Mouse (Mus musculus) intestine, embryonic 16.5 days (tissue): ENCODE measurements at regions not wholly inside any gene's neighbourhood (a gene's known extent, or its start where the extent isn't known, plus 50 kb on each side); places are given as distances from the start of the nearest gene placed in this dataset.

Experiments
- ATAC-seq: fragments of 200-750 bp; cut with Nextera tagmentation; 2 replicates; pipeline ENCODE4 v1.8.0; 2017; ENCODE audit warnings: moderate TSS enrichment, moderate library complexity
- H3K27ac ChIP-seq: fragments of 300-500 bp; sonication (generic); 2 replicates; pipeline ENCODE4 v1.5.1; 2014; ENCODE audit warnings: mild to moderate bottlenecking, low read length
- H3K27me3 ChIP-seq: fragments of 300-500 bp; sonication (generic); replicated peaks from 2 replicates; pipeline ENCODE4 v1.6.1; 2014; ENCODE audit warnings: low read length, control low read depth, mixed read lengths; ENCODE audit not compliant: control insufficient read depth, insufficient read depth
- H3K36me3 ChIP-seq: fragments of 300-500 bp; sonication (generic); 2 replicates; pipeline ENCODE4 v1.6.1; 2014; ENCODE audit warnings: low read length, control low read depth; ENCODE audit not compliant: control insufficient read depth, insufficient read depth
- H3K4me1 ChIP-seq: fragments of 300-500 bp; sonication (generic); 2 replicates; pipeline ENCODE4 v1.6.1; 2014; ENCODE audit warnings: low read length, control low read depth, mixed read lengths; ENCODE audit not compliant: control insufficient read depth, insufficient read depth
- H3K4me2 ChIP-seq: fragments of 300-500 bp; sonication (generic); 2 replicates; pipeline ENCODE4 v1.6.1; 2014; ENCODE audit warnings: low read depth, low read length, control low read depth
- H3K4me3 ChIP-seq: fragments of 300-500 bp; sonication (generic); 2 replicates; pipeline ENCODE4 v1.5.1; 2014; ENCODE audit warnings: mild to moderate bottlenecking, low read length
- H3K9ac ChIP-seq: fragments of 300-500 bp; sonication (generic); 2 replicates; pipeline ENCODE4 v1.6.1; 2014; ENCODE audit warnings: low read depth, low read length
- H3K9me3 ChIP-seq: fragments of 300-500 bp; sonication (generic); 2 replicates; pipeline ENCODE4 v1.6.1; 2016; ENCODE audit warnings: low read length, control low read depth; ENCODE audit not compliant: control insufficient read depth
- WGBS: fragments of 180-500 bp; shearing (Covaris S2); extraction: QIAGEN DNeasy Blood & Tissue Kit; methylation state at CpG from one replicate; pipeline ENCODE4 v1.1.7; 2014; 5-methylcytosine and 5-hydroxymethylcytosine counted together

DNA sequence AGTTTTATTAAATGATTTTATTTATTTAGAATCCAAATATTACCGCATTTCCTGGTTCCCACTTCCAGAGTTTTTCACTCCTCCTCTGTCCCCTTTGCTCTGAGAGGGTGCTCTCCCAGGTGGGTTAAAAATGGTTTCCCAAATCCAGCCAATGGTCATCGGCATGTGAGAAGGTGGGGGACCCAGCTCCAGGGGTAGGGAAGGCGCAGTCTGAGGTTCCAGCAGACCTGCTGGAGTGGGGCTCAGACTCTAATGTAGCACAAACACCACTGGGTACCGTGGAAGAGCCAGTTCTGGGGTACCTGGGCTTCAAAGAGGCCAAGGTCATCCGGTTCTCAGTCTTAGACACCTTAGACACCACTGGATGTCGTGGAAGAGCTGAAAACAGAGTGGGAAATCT is 875.6 kb downstream of the Fscb start:
- Histone ChIP-seq H3K27me3 (no peaks in the 10 kb centered on the region), H3K27ac (no peak overlapping the region)
- WGBS, result 91% methylated on average over 6 of the region's 6 CpGs

DNA sequence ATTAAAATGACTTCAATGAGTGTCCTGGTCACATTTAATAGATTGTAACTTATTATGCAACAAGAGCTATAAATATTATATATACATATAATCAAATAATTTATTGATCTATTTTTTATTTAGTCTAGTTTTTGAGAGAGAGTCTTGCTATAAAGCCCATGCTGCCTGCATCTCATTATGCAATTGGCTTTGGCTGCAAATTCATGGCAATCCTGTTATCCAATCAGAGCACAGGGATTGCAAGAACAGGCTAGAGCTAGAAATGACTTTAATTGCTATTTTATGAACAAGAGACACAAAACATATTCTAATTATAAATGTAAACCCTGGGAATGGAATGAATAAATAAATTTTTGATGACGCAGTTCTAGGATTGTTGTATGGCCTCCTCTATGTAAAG is 919.8 kb downstream of the Fscb start:
- no peaks in the 10 kb centered on the region for H3K36me3 ChIP-seq
- H3K4me3 ChIP-seq, result no peak overlapping the region
- no peaks in the 10 kb centered on the region for H3K4me1 ChIP-seq
- ATAC-seq, result no peak
- no peaks in the 10 kb centered on the region for H3K9me3 ChIP-seq
- H3K27ac ChIP-seq, result no peak overlapping the region
- WGBS, result 90% methylated on average over 1 of the region's 1 CpGs
- no peaks in the 10 kb centered on the region for H3K27me3 ChIP-seq
- H3K9ac ChIP-seq, result no peak overlapping the region
- H3K4me2 ChIP-seq, result no peak overlapping the region

More for the DNA sequence above, 875.6 kb downstream of the Fscb start:
- Histone ChIP-seq H3K36me3 (no peaks in the 10 kb centered on the region), H3K9ac (no peak overlapping the region), H3K9me3 (no peaks in the 10 kb centered on the region), H3K4me3 (no peak overlapping the region), H3K4me1 (no peaks in the 10 kb centered on the region), H3K4me2 (no peak overlapping the region)
- no peak for ATAC-seq

DNA sequence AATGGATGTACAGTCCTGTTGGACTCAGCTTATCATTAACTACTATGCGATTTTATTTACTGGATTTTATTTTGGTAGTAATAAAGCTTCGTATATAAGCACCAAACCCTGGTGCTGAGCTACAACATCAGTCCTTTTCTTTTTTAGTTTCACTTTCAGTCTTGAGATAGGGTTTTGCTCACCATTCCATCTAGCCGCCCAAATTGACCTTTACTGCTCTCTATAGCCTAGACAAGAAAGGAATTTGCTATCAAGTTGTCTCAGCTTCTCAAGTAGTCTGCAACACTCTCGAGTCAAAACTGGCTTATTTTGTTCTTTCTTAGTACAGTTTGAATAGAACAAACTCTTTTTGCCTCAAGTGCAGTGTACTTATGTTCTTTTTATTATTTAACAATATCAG is 921.7 kb downstream of the Fscb start:
- H3K4me1 ChIP-seq, result no peaks in the 10 kb centered on the region
- no peak overlapping the region for H3K4me3 ChIP-seq
- ATAC-seq, result no peak
- H3K36me3 ChIP-seq, result no peaks in the 10 kb centered on the region
- H3K9ac ChIP-seq, result no peak overlapping the region
- H3K27me3 ChIP-seq, result no peaks in the 10 kb centered on the region
- 0 out of 2 replicates have a peak overlapping the region, but pooled peaks have one; percentile 12 for H3K4me2 ChIP-seq
- 58% methylated on average over 4 of the region's 4 CpGs for WGBS
- H3K27ac ChIP-seq, result no peak overlapping the region
- H3K9me3 ChIP-seq, result no peaks in the 10 kb centered on the region

DNA sequence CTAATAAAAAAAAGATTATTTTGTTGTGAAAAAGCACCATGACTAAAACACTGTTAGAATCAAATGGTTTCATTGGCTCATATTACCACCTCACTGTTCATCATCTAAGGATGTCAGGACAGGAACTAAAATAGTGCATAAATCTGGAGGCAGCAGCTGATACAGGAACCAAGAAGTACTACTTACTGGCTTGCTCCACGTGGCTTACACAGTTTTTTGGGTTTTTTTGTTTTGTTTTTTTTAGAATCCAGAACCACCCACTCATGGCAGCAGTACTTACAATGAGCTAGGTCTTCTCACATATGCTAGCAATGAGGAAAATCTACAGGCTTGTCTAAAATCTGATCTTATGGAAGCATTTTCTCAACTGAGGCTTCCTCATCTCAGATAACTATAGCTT is 940.4 kb downstream of the Fscb start:
- Histone ChIP-seq H3K36me3 (no peaks in the 10 kb centered on the region), H3K4me3 (no peak overlapping the region), H3K27ac (no peak overlapping the region), H3K9ac (no peak overlapping the region), H3K27me3 (no peaks in the 10 kb centered on the region), H3K4me1 (no peaks in the 10 kb centered on the region), H3K9me3 (no peaks in the 10 kb centered on the region), H3K4me2 (no peak overlapping the region)
- WGBS, result 45% methylated on average over 1 of the region's 1 CpGs
- no peak for ATAC-seq

DNA sequence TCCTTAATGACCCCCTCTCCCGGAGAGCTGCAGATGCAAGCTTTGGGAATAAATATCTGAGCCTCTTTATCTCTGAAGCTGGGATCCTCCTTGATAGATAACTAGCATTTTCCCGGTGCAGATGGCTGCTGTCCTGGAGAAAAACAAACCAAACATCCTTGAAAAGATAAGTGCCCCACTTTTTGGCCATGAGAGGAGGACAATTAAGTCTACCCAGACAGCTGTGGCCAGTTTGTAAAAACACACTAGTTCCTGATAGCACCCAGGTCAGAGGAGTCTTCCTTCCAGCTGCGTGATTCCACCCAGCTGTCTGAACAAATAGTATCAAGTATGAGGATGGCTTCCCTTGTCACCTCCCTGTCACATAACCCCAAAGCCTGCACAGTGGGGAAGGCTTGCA is 970.7 kb downstream of the Fscb start:
- WGBS, result 27% methylated on average over 3 of the region's 3 CpGs
- ATAC-seq, result no peak

DNA sequence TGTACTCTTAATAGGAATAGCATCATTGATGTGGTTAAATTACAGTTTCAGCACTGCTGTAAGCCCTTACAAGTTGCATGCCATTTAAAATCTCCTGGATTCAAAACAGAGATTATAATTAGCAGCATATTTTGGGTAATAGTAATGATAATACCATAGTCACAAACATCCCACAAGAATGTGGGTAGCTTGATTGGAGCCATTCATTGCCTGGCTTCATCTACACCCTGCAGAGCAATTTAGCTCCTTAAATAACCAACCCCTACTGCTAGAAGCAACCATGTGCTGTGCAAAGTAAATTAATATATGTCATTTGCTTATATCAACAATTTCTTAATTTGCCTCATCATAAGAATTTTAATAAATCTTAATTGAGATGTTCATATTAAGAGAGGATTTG is 984.1 kb downstream of the Fscb start:
- Histone ChIP-seq H3K36me3 (no peaks in the 10 kb centered on the region), H3K27me3 (no peaks in the 10 kb centered on the region), H3K4me3 (no peak overlapping the region), H3K4me1 (no peaks in the 10 kb centered on the region), H3K4me2 (no peak overlapping the region), H3K9me3 (no peaks in the 10 kb centered on the region), H3K9ac (no peak overlapping the region), H3K27ac (no peak overlapping the region)
- no peak for ATAC-seq

More for the DNA sequence above, 970.7 kb downstream of the Fscb start:
- no peaks in the 10 kb centered on the region for H3K36me3 ChIP-seq
- no peaks in the 10 kb centered on the region for H3K4me1 ChIP-seq
- no peaks in the 10 kb centered on the region for H3K9me3 ChIP-seq
- no peak overlapping the region for H3K27ac ChIP-seq
- no peak overlapping the region for H3K9ac ChIP-seq
- H3K4me3 ChIP-seq, result no peak overlapping the region
- H3K4me2 ChIP-seq, result no peak overlapping the region
- no peaks in the 10 kb centered on the region for H3K27me3 ChIP-seq

DNA sequence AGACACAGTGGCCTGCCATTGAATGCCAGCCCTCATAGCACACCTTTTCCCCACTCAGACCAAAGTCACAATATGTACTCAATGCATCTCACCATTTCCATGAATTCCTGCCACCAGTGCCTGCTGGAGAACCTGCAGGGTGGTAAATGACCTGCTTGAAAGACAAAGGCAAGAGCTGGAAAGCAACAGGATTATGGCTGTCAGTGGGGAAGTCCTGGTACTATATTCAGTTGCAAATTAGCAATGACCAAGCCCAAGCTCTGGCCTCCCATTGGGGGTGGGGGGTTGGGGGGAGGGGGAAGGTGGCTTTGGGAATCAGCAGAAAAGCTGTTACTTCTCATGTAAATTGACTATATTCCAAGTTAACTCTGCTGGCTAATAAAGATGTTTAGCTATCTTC is 990.4 kb downstream of the Fscb start:
- no peak overlapping the region for H3K4me2 ChIP-seq
- no peaks in the 10 kb centered on the region for H3K27me3 ChIP-seq
- H3K36me3 ChIP-seq, result no peaks in the 10 kb centered on the region
- H3K9me3 ChIP-seq, result no peaks in the 10 kb centered on the region
- H3K4me3 ChIP-seq, result no peak overlapping the region
- no peak for ATAC-seq
- no peak overlapping the region for H3K27ac ChIP-seq
- no peak overlapping the region for H3K9ac ChIP-seq
- no peaks in the 10 kb centered on the region for H3K4me1 ChIP-seq

DNA sequence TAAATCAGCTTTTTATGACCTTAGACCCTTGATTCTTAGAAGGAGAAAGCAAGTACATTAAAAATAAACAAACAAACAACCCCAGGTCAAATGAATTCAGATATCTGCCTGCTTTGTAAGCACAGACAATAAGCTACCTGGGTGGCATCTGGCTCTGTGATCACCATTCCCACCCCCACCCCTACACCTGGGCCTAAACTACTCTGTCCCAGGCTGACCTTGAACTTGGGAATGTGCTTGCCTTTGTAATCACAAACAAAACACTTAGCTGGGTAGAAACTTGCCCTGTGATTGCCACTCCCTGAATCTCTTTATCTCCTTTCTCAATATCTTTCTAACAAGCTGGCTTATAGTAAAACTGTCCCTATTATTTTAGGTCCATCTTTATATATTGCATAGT is 1005.6 kb downstream of the Fscb start:
- Histone ChIP-seq H3K4me1 (no peaks in the 10 kb centered on the region), H3K27me3 (no peaks in the 10 kb centered on the region), H3K9me3 (no peaks in the 10 kb centered on the region), H3K4me3 (no peak overlapping the region), H3K27ac (no peak overlapping the region), H3K4me2 (no peak overlapping the region), H3K36me3 (no peaks in the 10 kb centered on the region), H3K9ac (no peak overlapping the region)
- ATAC-seq, result no peak
